Mouse (Mus musculus): ENCODE data around the gene Fam155a. TPM values are rescaled to one million over a fixed set of nuclear protein-coding genes. Genes with fewer than 3 reads are reported as not detected.

Fam155a gene
- polyA plus RNA-seq, 1 experiment from 2014 or later: 1.2 TPM

DNA sequence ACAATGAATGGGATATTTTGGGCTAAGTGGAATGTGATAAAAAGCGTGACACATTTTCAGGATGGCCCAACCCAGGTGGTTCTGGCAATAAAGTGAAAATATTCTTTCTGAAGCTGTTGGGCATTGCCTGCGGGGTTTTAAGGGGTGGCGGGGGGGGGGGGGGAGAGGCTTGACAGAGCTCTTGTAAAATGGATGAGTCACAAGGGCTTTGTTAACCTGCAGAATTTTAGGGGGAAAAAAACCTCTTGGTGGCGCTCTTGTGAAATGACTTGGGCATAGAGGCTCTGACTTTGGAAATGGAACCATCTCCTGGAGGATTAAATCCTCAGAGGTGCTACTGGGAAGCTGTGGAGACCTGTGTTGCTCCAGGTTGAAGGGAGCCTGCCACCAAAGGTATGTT lies 309.9 kb downstream of the Fam155a start:
- no peak overlapping the region for H3K4me2 ChIP-seq
- 72% methylated on average over 4 of the region's 4 CpGs for WGBS
- no peaks in the 10 kb centered on the region for H3K4me1 ChIP-seq
- no peaks in the 10 kb centered on the region for H3K9me3 ChIP-seq
- H3K27ac ChIP-seq: no peak overlapping the region
- H3K36me3 ChIP-seq: no peaks in the 10 kb centered on the region
- ATAC-seq (ENCODE audit: insufficient read depth, low FRiP score, low read depth): no peak
- H3K9ac ChIP-seq: no peak overlapping the region
- no peak overlapping the region for H3K4me3 ChIP-seq (replicated peaks)
- no peaks in the 10 kb centered on the region for H3K27me3 ChIP-seq (replicated peaks)

DNA sequence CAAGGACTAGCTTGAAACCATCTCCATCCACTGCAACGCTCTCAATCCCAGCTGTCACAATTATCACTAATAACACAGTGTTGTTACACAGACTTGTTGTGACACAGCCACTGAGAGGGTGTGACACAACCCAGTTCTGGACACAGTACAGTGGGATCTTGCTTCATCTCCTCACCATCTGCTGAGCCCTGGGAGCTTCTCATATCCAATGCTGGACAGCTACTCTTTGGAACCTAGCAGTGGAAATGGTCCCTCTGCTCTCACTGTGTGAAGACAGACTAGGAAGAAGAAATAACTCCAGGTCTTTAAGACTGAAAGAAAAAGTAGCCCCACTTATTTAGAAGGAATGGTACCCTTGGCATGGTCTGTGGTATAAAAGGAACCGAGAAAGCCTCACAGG lies 310.3 kb downstream of the Fam155a start:
- WGBS: 80% methylated on average over 2 of the region's 2 CpGs
- no peaks in the 10 kb centered on the region for H3K36me3 ChIP-seq
- no peaks in the 10 kb centered on the region for H3K9me3 ChIP-seq
- no peak overlapping the region for H3K9ac ChIP-seq
- no peak overlapping the region for H3K27ac ChIP-seq
- no peak overlapping the region for H3K4me2 ChIP-seq
- ATAC-seq (ENCODE audit: insufficient read depth, low FRiP score, low read depth): no peak
- no peak overlapping the region for H3K4me3 ChIP-seq (replicated peaks)
- H3K27me3 ChIP-seq (replicated peaks): no peaks in the 10 kb centered on the region
- no peaks in the 10 kb centered on the region for H3K4me1 ChIP-seq

DNA sequence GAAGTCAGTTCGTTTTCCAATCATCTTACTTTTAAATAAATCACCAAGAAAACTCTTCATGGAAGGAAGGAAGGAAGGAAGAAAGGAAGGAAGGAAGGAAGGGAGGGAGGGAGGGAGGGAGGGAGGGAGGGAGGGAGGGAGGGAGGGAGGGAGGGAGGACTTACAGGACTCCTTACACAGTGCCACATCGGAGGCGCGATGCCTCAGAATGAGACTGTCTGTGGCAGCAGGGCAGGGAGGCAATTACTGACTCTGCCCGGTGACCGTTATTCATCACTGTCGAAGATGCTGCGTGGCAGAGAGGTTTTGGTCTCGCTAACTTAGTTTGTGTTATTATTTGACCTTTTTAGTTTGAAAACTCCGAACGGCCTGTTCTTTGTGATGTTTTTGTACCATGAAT lies 312.3 kb downstream of the Fam155a start:
- Histone ChIP-seq H3K27me3 (replicated peaks) (no peaks in the 10 kb centered on the region), H3K4me1 (no peaks in the 10 kb centered on the region), H3K27ac (no peak overlapping the region), H3K4me2 (no peak overlapping the region), H3K9me3 (no peaks in the 10 kb centered on the region), H3K9ac (no peak overlapping the region), H3K36me3 (no peaks in the 10 kb centered on the region), H3K4me3 (replicated peaks) (no peak overlapping the region)
- WGBS: 30% methylated on average over 11 of the region's 11 CpGs
- ATAC-seq (ENCODE audit: insufficient read depth, low FRiP score, low read depth): no peak

DNA sequence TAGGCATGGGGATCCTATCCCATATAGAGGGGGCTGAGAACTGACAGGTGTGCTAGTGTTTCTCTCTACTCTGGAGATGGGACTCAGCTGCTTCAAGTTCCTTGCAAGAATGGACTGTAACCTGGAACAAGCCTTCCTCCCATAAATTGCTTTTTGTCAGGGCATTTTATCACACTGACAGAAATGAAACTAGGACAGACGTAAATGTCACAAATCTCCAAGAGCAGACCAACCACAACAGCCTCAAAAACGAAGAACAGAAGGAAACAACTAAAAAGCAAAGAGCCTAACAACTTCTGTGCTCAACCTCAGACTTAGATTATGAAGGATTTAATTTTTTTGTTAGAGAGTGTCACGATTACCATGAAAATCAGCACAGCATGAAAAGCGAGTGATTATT lies 315.8 kb downstream of the Fam155a start:
- H3K4me3 ChIP-seq (replicated peaks): no peak overlapping the region
- 64% methylated on average over 4 of the region's 4 CpGs for WGBS
- H3K9ac ChIP-seq: no peak overlapping the region
- H3K36me3 ChIP-seq: no peaks in the 10 kb centered on the region
- H3K27me3 ChIP-seq (replicated peaks): no peaks in the 10 kb centered on the region
- H3K27ac ChIP-seq: no peak overlapping the region
- H3K4me2 ChIP-seq: no peak overlapping the region
- ATAC-seq (ENCODE audit: insufficient read depth, low FRiP score, low read depth): no peak
- no peaks in the 10 kb centered on the region for H3K4me1 ChIP-seq
- no peaks in the 10 kb centered on the region for H3K9me3 ChIP-seq

DNA sequence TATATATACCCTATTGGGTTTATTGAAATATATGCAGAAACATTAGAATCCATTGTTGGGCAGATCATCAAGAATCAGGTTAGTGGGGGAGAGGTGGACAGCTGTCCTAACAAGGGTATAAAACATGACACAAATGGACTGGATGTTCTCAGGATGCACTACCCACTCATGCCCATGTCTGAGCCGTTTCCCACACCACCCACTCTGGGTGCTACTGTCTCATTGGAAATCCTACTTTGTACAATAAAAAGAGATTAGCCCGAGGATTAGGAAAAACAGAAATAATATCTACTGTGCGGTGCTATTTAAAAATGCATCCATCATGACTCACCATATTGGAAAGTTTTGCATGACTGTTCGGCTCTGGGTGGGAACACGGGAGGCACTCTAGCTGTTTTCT lies 317.2 kb downstream of the Fam155a start:
- 76% methylated on average over 5 of the region's 5 CpGs for WGBS
- no peaks in the 10 kb centered on the region for H3K4me1 ChIP-seq
- no peak overlapping the region for H3K9ac ChIP-seq
- no peak overlapping the region for H3K27ac ChIP-seq
- no peak for ATAC-seq (ENCODE audit: insufficient read depth, low FRiP score, low read depth)
- H3K9me3 ChIP-seq: no peaks in the 10 kb centered on the region
- H3K27me3 ChIP-seq (replicated peaks): no peaks in the 10 kb centered on the region
- no peak overlapping the region for H3K4me2 ChIP-seq
- no peaks in the 10 kb centered on the region for H3K36me3 ChIP-seq
- no peak overlapping the region for H3K4me3 ChIP-seq (replicated peaks)

DNA sequence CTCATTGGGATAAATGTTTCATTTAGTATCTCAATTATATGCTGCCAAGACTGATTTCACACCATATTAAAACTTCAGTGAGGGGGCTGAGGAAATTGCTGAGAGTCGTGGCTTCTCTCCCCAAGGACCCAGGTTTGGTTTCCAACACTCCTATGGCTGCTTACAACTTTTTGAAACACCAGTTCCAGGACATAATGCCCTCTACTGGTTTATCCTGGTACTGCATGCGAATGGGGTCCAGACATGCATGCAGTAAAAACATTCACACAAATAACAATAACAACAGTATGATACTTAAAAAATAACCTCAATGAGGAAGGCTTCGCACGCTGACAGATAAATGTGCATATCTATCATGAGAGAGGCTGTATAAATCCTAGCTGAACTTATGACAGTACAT lies 319.4 kb downstream of the Fam155a start:
- Histone ChIP-seq H3K36me3 (no peaks in the 10 kb centered on the region), H3K9ac (no peak overlapping the region), H3K4me2 (no peak overlapping the region), H3K27ac (no peak overlapping the region), H3K4me3 (replicated peaks) (no peak overlapping the region), H3K27me3 (replicated peaks) (no peaks in the 10 kb centered on the region), H3K9me3 (no peaks in the 10 kb centered on the region), H3K4me1 (no peaks in the 10 kb centered on the region)
- WGBS: 57% methylated on average over 4 of the region's 4 CpGs
- no peak for ATAC-seq (ENCODE audit: insufficient read depth, low FRiP score, low read depth)

DNA sequence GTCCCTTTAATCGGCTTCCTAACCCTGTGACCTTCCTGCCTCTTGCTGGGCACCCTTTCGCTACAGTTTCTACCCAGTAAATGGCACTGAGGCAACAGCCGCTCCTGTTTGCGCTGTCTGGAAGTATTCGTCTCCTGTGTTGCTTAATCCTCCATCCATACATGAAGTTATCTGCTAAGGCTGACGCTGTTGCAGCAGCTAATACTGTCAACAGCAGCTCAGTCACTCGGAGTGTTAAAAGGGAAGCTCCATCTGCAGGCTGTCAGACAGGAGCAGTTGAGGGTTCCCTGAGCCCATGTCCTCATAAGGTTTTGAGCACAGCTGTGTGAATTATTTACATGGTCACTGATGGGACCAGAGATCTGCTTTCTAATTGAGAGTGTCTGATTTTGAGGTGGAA lies 322.3 kb downstream of the Fam155a start:
- WGBS: 41% methylated on average over 7 of the region's 7 CpGs
- H3K4me2 ChIP-seq: no peak overlapping the region
- H3K4me1 ChIP-seq: no peaks in the 10 kb centered on the region
- no peak overlapping the region for H3K9ac ChIP-seq
- no peaks in the 10 kb centered on the region for H3K9me3 ChIP-seq
- H3K27me3 ChIP-seq (replicated peaks): no peaks in the 10 kb centered on the region
- no peak overlapping the region for H3K27ac ChIP-seq
- H3K36me3 ChIP-seq: no peaks in the 10 kb centered on the region
- no peak overlapping the region for H3K4me3 ChIP-seq (replicated peaks)
- ATAC-seq (ENCODE audit: insufficient read depth, low FRiP score, low read depth): no peak

DNA sequence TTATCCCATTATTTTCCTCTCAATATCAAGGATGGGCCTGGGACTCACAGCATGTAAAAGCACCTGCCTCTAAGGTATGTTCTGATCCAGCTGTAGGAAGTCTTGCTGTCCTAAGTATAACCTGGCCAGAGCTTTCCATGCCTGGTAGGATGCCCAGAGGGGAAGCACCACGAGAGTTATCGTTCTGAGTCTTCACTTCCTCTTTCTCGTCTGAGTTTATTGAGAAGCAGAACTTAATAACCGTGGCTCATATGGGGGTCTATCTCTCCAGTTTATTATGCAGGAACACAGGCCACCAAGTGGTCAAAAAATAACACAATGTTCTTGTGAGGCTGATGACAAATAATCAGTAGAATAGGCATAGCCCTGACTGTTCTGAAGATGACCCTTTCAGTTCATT lies 333.1 kb downstream of the Fam155a start:
- WGBS: 68% methylated on average over 4 of the region's 4 CpGs

DNA sequence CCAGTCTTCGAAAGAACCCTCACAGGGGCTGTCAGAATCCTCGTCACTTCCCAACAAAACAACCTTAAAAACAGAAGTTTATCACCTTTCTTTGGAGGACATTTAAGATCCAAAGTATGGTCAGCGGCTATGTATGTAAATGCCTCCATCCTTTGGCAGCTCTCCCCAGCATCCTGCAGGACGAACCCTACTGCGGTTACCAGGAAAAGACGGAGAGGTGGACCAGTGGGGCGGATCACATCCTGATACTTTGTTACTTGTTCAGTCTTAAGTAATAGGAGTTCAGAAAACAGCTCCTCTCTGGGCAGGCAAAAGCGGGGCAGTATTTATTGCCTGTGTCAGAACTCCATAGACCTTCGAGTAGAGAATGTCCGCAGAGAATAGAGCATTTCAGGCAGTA lies 335.5 kb downstream of the Fam155a start:
- Histone ChIP-seq H3K27ac (no peak overlapping the region), H3K9ac (no peak overlapping the region), H3K4me3 (replicated peaks) (no peak overlapping the region), H3K36me3 (no peaks in the 10 kb centered on the region), H3K4me2 (no peak overlapping the region), H3K4me1 (no peaks in the 10 kb centered on the region), H3K27me3 (replicated peaks) (no peaks in the 10 kb centered on the region), H3K9me3 (no peaks in the 10 kb centered on the region)
- 49% methylated on average over 10 of the region's 10 CpGs for WGBS
- no peak for ATAC-seq (ENCODE audit: insufficient read depth, low FRiP score, low read depth)

More for the DNA sequence above, 333.1 kb downstream of the Fam155a start:
- Histone ChIP-seq H3K4me3 (replicated peaks) (no peak overlapping the region), H3K27ac (no peak overlapping the region), H3K4me2 (no peak overlapping the region), H3K9me3 (no peaks in the 10 kb centered on the region), H3K4me1 (no peaks in the 10 kb centered on the region), H3K9ac (no peak overlapping the region), H3K27me3 (replicated peaks) (no peaks in the 10 kb centered on the region), H3K36me3 (no peaks in the 10 kb centered on the region)
- ATAC-seq (ENCODE audit: insufficient read depth, low FRiP score, low read depth): no peak

DNA sequence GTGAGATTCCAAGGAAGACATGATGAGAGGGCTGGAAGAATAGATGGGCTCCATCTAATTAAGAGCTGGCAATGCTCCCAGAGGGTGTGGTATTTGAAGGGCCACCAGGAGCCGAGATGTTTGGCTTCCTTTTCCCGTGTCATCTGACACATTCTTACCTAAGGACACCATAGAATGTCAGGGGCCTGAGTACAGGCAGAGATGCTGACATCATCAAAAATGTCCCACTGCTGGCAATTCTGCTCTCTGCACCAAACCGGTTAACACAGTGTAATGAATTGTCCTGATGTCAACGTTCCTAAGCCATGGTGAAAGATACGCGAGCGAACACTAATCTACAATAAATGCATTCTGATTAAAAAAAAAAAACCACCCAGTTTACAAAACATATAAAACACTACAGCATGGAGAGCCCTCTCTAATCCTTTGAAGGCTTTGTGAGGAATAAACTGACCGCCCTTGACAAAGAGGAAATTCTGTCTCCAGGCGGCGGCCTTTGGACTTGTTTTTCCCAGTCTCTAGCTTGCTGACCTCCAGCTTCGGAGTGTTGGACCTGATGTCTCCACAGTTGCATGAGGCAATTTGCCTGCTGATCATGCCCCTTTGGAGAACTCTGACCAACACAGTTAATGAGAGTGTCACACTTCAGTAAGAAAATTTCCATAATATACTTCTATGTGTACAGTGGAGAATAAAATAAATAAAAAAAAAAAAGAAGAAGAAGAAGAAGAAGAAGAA lies 338.2 kb downstream of the Fam155a start:
- Histone ChIP-seq H3K36me3 (no peaks in the 10 kb centered on the region), H3K9me3 (no peaks in the 10 kb centered on the region), H3K27ac (no peak overlapping the region), H3K4me3 (replicated peaks) (no peak overlapping the region), H3K4me2 (no peak overlapping the region), H3K9ac (no peak overlapping the region), H3K4me1 (no peaks in the 10 kb centered on the region), H3K27me3 (replicated peaks) (no peaks in the 10 kb centered on the region)
- no peak for ATAC-seq (ENCODE audit: insufficient read depth, low FRiP score, low read depth)
- WGBS: 67% methylated on average over 11 of the region's 11 CpGs

DNA sequence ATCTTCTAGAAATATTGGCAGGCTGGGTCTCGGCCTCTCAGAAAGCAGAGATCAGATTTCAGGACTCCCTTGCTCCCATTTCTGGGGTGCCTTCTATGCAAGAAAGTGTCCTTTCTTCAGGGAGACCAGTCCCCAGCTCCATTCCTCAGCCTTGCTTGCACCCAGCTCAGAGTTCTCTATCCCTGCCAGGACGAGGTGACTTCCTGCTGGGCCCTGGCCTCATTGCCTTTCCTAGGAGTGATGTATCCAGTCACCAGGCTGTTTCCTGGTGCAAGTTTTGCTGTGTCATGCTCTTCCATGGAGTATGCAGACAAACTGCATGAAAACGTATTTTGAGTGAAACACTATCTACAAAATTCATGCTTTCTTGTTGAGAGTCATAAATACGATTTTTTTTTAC lies 342.1 kb downstream of the Fam155a start:
- H3K9me3 ChIP-seq: no peaks in the 10 kb centered on the region
- no peaks in the 10 kb centered on the region for H3K27me3 ChIP-seq (replicated peaks)
- WGBS: 58% methylated on average over 4 of the region's 4 CpGs
- no peak for ATAC-seq (ENCODE audit: insufficient read depth, low FRiP score, low read depth)
- H3K4me1 ChIP-seq: no peaks in the 10 kb centered on the region
- H3K4me3 ChIP-seq (replicated peaks): no peak overlapping the region
- H3K9ac ChIP-seq: no peak overlapping the region
- no peak overlapping the region for H3K27ac ChIP-seq
- H3K4me2 ChIP-seq: no peak overlapping the region
- H3K36me3 ChIP-seq: no peaks in the 10 kb centered on the region

DNA sequence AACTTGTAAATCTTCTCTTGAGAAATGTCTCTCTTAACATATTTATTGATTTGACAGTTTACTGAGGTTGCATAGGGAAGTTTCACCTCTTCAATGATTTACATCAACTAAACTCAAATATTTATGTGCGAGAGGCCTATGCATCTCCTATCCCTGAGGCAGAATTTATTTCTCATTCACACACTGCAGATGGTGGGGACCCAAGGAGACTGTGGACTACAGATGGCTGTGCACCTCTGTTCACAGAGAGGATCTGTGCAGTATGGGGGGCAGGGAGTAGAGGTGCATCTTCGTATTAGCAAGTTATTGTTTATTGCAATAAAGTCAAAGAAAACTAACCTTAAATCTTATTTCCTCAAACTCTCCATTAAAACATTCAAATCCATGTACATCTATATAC lies 346.9 kb downstream of the Fam155a start:
- no peak overlapping the region for H3K4me2 ChIP-seq
- no peaks in the 10 kb centered on the region for H3K27me3 ChIP-seq (replicated peaks)
- ATAC-seq (ENCODE audit: insufficient read depth, low FRiP score, low read depth): no peak

DNA sequence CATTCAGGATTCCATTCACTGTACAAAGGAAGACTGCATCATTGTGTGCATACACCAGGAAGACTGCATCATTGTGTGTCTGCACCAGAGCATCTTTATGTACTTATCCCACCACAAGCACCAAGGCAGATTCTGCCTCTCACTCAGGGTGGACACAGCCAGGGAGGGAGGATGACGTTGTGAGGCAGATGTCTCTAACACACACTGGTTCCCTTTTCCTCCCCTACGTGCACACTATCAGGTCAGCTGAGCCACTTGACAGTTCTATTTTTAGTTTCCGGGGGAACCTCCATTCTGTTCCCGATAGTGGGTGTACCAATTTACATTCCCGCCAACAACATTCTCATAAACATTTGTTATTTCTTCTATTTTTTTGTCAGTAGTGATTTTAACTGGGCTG lies 347.4 kb downstream of the Fam155a start:
- no peaks in the 10 kb centered on the region for H3K36me3 ChIP-seq
- no peak overlapping the region for H3K27ac ChIP-seq
- H3K27me3 ChIP-seq (replicated peaks): no peaks in the 10 kb centered on the region
- H3K4me2 ChIP-seq: no peak overlapping the region
- H3K4me3 ChIP-seq (replicated peaks): no peak overlapping the region
- H3K4me1 ChIP-seq: no peaks in the 10 kb centered on the region
- H3K9me3 ChIP-seq: no peaks in the 10 kb centered on the region
- WGBS: 28% methylated on average over 5 of the region's 5 CpGs
- no peak for ATAC-seq (ENCODE audit: insufficient read depth, low FRiP score, low read depth)
- no peak overlapping the region for H3K9ac ChIP-seq

More for the DNA sequence above, 346.9 kb downstream of the Fam155a start:
- no peaks in the 10 kb centered on the region for H3K36me3 ChIP-seq
- no peak overlapping the region for H3K4me3 ChIP-seq (replicated peaks)
- H3K9ac ChIP-seq: no peak overlapping the region
- 60% methylated on average over 2 of the region's 2 CpGs for WGBS
- H3K4me1 ChIP-seq: no peaks in the 10 kb centered on the region
- no peaks in the 10 kb centered on the region for H3K9me3 ChIP-seq
- H3K27ac ChIP-seq: no peak overlapping the region
